Mouse (Mus musculus): Measurements from ENCODE around the gene 2010111I01Rik.

DNA sequence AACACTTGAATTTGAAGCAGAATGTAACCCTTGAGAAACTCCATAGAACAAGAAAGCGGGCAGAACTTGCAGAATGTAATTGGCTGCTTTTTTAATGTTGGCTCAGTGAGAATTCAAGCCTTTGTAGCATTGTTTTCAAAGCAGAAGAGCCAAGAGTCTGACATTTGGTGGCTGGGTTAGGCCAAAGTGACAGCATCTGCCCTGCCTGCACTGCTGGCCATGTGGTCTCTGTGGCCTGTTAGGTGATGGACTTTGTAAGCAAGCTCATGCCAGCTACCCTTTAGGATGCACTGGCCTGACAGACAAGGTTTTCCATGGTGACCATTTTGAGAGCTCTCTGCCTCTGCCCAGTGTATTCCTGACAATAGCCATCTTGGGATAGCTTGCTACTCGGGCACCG, 333.2 kb downstream of the 2010111I01Rik start:
- no peak for TF ChIP-seq E2F4 (IDR thresholded peaks at IDR 0.05; ENCODE audit: insufficient read depth)
- TF ChIP-seq POLR2A (IDR thresholded peaks at IDR 0.05; ENCODE audit: insufficient read length, low read depth) = peak; percentile 16
- TF ChIP-seq MAX (IDR thresholded peaks at IDR 0.05; ENCODE audit: low read depth) = no peak
